Mouse (Mus musculus): ENCODE measurements around the gene Zfp273.
"Not testable (repeated sequence)": the region's sequence is repeated elsewhere in the genome, so short reads cannot be mapped to it uniquely, and the experiment has no call there.

Zfp273 gene

GRCm38 (mm10) chr13:67813710-67814660, at the start of gene Zfp273:
Zfp273 (plus strand) TSS chr13:67813740.
- DNase-seq, result peak; percentile 53 to 71

GRCm38 (mm10) chr13:67779265-67780221, 34.0 kb upstream of the Zfp273 start, which contains the start of gene Zfp493:
Zfp493 (plus strand) TSS chr13:67779693.
- DNase-seq, result peak; percentile 29 to 53

DNA sequence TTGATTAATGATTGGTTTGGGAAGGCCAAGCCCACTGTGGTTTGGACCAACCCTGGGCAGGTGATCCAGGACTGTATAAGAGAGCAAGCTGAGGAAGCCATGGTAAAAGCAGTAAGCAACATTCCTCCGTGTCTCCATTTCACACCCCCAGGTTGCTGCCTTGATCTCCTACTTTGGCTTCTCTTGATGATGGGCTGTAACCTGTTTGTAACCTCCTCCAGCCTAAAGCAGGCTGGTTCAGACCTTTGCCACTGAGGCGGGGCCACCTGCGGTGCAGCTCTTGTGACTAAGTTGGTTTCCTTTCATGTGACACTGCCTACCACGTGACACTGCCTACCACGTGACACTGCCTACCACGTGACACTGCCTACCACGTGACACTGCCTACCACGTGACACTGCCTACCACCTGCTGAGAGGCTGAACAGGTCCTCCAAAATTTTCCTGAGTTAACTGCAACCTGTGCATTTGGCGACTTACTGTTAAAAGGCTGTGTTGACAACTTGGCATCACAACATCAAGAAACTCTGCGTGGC, 21.6 kb upstream of the Zfp273 start:
- no peak for DNase-seq

DNA sequence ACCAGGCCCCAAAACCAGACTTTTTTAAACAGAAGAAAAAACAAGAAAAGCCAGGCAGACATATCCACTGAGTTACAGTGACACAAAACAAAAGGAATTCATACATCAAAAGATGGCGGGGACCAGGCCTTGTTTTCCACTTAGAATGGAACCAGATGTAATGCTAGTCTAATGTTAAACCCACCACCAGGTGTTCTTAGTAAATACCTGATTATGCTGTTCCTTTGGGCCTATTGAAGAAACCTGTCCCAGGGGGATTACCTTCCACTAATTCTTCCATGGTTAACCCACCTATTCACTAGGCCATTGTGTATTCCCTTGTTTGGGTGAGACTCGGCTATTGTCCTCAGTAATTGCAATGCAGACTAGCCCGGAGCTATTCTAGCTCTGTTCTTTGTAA, 14.9 kb upstream of the Zfp273 start:
- no peak for DNase-seq

GRCm38 (mm10) chr13:67799151-67799550, 14.4 kb upstream of the Zfp273 start:
- DNase-seq, result not testable (repeated sequence)

GRCm38 (mm10) chr13:67811651-67812210, 1.8 kb upstream of the Zfp273 start:
- no peak for DNase-seq

GRCm38 (mm10) chr13:67812961-67813709, 405 bp upstream of the Zfp273 start:
- no peak for DNase-seq

DNA sequence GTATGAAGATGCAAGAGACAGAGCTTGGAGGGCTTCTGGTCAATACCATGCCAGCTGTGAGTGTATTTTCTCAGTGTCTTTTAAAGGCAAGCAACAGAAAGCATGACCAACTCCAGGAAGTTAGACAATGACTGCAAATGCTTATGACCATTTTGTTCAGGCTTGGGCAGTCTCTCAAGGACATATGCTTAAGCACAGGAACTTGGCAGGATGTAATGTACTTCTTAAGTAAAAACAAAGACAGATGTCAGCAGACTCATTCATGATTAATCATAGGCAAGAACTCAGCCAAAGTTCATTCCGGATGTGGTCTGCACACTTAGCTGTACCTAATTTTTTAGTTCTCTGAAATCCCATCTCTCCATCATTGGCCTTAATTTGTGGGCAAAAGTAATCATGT, 5.1 kb downstream of the Zfp273 start:
- DNase-seq, result no peak

DNA sequence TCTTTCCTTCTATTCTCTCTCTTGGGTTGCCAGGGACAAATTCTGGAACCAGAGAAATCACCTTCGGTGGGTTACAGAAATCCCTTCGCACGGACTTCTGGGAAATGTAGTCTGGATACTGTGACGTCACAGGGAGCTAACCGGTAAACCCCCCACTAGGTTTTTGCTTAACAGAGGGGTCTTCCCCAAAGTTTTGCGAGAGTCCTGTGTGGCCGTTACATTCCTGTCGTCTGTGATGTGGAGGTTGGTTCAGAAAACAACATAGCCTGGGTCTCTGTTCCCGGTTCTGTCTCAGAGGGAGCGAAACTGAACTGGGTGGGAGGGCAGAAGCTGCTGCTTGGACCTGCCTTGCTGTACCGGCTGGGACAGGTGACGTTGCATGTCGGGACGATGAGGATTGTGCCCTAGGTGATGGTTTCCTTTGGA, 17.4 kb downstream of the Zfp273 start, which contains the start of gene Gm10037:
Gene Gm10037 (plus strand): TSS at position 196 of the 426 bp plus-strand sequence.
- DNase-seq, result peak; percentile 17 to 32

- not testable (repeated sequence) for DNase-seq
These were observed 19.6 kb downstream of the Zfp273 start for GRCm38 (mm10) chr13:67833137-67833536.

- peak in 1 of 2 experiments; percentile 2 for DNase-seq
These were observed 30.2 kb downstream of the Zfp273 start for GRCm38 (mm10) chr13:67843775-67844118.

GRCm38 (mm10) chr13:67844119-67844852, 30.7 kb downstream of the Zfp273 start:
- DNase-seq, result peak; percentile 5 to 31

GRCm38 (mm10) chr13:67844853-67845194, 31.3 kb downstream of the Zfp273 start:
- no peak for DNase-seq

DNA sequence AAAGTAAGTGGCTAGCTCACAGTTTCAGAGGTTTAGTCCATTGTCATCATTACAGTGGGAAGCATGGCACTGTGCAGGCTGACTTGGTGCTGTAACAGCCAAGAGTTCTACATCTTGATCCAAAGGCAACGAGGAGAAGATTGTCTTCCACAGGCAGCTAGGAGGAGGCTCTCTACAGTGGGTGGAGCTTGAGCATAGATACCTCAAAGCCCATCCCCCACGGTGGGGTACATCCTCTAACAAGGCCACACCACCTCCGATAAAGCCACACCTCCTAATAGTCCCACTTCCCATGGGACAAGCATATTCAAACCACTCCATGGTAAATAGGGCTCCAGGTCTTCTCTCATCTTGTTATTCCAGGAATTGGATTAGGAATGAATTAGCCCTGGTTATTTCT, 36.8 kb downstream of the Zfp273 start:
- no peak for DNase-seq

- no peak for DNase-seq
These were observed 39.6 kb downstream of the Zfp273 start for GRCm38 (mm10) chr13:67853130-67853529.

- DNase-seq, result no peak
These were observed 40.4 kb downstream of the Zfp273 start for GRCm38 (mm10) chr13:67853983-67854382.

DNA sequence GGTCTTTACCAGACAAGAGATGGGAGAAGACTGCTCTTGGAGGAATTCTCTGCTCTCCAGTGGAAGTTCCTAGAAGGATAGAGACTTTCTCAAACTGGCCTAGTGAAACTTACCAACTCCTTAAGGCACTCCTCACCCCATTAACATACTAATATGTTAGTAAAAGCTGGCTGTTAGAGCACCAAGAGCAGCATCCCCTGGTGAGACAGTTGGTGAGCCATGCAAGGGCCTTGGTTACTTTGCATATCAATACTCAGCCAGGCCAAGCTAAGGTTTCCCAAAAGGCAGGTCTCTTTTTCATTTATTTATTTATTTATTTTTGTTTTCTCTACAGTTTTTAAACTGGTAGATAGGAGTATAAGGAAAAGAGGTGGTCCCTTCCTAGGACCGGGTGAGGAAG, 43.8 kb downstream of the Zfp273 start:
- no peak for DNase-seq

- no peak for DNase-seq
These were observed 49.0 kb downstream of the Zfp273 start for GRCm38 (mm10) chr13:67862508-67862907.

DNA sequence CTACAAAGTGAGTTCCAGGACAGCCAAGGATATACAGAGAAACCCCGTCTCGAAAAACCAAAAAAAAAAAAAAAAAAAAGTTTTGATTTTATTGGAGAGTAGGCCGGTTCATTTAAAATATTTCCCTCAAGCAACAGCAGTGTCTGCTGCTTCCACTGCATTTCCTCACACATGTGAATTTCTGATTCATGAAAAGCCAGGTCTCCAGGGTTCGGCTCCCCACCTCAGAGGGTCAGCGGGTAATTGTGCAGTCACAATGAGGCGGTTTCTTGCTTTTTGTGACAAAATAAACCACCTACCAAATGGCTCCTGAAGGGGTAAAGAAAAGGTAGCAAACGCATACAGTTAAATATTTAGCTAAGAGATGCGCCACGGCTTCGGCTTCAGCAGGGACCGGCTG, 49.5 kb downstream of the Zfp273 start, which contains the start of gene BC048507:
Gene BC048507 (plus strand): TSS at position 301 of the 400 bp plus-strand sequence.
- no peak for DNase-seq

DNA sequence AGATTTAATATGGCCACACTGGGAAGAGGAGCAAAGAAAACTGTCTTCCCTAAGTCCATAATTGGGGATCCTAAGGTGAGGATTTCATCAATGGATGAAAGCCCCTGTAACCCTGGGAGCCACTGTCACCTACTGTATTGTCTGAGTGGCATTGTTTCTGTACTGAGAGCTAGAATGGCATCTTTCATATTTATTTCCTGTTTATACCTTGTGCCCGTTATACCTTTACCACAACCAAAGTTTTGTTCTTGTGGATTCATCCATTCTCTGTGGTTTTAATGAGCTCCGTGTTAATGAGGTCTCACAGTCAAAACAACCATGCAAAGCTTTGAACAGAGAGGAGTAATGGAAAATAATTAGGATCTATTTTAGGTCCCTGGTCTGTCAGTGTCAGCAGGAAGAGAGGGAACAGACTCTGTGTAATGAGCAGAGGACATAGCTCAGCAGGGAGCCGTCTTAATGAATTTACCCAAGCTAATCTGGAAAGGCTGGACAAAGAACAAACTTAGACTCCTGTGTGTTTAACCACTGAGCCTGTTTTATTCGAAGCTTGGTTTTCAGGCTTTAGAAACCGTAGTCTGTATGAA, 51.3 kb downstream of the Zfp273 start:
- no peak for DNase-seq

DNA sequence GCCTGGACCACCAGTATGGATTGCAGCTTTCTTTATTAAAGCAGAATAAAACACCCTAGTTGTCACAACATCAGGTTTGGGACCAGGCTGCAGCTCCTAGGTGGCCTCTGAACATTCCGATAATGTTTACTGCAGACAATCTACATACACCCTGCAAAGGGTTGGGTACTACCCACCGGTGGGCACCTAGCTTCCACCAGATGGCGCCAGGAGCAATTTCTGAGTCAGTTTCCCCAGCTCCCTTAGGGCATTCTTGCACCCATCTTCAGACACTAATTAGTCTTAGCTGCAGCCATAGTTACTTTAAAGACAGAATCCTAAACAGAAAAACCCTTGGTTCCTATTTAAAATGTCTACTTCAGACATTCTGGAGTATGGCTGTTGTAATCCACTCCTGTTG, 54.4 kb downstream of the Zfp273 start:
- DNase-seq, result no peak
